Mouse (Mus musculus): ENCODE measurements around the gene Smim4.

Smim4 gene

GRCm38 (mm10) chr14:31138897-31139429 is 10.2 kb upstream of the Smim4 start:
- DNase-seq (ENCODE audit: low read depth): no peak

GRCm38 (mm10) chr14:31138219-31138896 is 9.6 kb upstream of the Smim4 start:
- DNase-seq (ENCODE audit: low read depth): no peak

GRCm38 (mm10) chr14:31137791-31138190 is 9.0 kb upstream of the Smim4 start:
- no peak for DNase-seq (ENCODE audit: low read depth)

DNA sequence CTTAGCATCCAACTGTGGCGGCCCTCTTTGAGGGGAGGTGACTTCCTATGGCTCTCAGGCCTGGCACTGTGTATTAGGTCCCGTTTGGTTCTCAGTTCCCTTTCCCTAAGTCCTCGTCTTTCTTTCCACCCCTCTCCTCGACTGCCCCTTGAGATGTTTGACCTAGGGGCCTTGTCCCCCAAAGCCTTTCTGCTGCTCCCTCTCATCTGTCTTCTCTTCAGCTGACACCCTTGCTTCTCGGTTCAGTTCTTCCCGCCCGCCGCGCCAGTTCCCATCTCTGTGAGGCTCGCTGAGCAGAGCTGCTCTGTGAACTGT is 8.5 kb upstream of the Smim4 start:
- DNase-seq (ENCODE audit: low read depth): no peak

GRCm38 (mm10) chr14:31136411-31137280 is 7.9 kb upstream of the Smim4 start:
- DNase-seq (ENCODE audit: low read depth): no peak

GRCm38 (mm10) chr14:31135495-31136410 is 7.0 kb upstream of the Smim4 start:
- no peak for DNase-seq (ENCODE audit: low read depth)

- no peak for DNase-seq (ENCODE audit: low read depth)
These were observed 5.6 kb upstream of the Smim4 start for GRCm38 (mm10) chr14:31134015-31135000.

DNA sequence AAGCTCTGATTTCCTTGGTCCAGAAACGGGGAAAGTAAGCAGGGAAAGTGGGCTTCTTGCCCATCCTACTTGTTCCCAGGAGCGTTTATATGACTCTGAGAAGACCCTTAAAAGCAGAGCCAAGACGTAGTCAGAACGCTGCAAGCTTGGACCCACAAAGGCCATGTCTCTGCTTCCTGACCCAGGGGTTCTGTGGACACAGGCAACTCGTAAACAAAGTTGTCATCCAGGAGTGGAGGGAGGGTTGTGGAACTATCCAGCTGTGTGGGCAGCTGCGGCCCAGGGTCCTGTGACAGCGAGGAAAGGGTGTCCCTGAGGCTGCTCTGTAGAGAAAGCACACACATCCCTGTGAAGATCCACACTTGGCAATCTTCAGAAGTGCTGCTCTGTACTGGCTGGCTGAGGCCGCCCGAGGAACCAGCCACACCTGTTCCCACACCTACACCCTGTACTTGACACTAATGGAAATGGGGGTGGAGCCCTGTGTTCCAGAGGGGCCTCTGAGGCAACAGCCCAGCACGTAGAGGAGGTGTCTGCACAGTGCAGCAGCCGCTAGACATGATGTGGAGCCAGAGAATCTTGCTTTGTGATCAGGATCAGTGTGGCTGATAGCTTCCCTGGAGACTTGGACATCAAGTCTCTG is 4.4 kb upstream of the Smim4 start:
- no peak for DNase-seq (ENCODE audit: low read depth)

DNA sequence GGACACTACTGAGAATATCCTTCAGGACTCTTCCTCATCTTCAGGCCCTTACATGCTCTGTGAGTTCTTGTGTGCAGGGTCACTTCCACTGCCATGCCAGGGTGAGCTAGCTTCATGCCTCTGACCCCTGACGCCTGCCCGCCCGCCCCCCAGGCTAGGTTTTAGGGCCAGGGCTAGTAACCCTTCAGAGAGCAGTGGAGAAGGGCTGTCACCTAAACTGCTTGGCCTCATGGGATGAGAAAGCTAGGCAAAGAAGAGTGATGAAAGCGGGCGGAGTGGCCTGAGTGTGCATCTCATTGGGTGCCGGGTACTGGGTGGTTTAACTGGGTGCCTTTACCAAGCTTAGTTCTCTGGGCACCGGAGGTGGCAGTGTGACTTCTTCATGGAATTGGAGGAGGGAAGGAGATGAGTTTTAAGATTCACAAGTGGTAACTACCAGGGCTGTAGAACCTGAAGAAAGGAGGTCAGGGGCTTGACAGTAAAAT is 3.8 kb upstream of the Smim4 start:
- DNase-seq (ENCODE audit: low read depth): no peak

DNA sequence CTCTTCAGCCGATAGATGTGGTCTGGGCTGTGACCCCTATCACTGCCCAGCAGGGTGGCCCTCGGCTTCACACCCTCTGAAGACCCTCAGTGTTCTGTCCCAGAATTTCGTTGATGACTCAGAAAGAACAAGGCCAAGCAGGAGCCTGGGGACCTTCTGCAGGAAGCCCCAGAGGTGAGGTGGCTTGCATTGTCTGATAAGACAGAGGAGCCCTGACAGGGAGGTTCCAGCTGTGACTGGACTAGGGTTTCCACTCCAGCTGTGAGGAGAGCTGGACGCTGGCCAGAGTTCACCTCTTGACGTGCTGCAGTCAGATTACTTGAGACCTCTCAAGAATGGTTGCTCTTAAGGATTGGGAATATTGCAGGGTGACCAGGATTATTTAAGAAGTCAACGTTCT is 3.3 kb upstream of the Smim4 start:
- no peak for DNase-seq (ENCODE audit: low read depth)

DNA sequence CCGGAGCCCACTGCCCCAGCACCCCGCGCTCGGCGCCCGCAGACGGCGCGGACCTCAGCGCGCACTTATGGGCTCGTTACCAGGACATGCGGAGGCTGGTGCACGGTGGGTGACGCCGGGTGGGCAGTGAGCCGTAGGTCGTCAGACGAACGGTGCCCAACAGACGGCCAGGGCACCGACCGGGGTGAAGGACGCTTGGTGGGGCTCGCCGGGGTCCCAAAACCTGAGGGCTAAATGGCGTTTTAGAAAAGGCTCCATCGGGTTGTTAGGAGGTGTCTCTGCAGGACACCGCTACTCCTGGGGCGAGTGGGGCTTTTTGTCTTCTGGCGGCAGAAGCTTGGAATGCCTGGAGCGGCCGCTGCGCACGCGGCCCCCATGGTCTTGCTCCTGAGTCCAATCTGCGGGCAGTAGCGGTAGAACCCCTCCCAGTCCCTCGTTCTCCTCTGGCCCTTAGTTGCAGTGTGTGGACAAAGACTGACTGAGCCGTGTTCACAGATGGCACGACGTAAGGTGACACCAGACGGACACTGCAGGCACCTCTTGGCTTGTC is 2.6 kb upstream of the Smim4 start:
- no peak for DNase-seq (ENCODE audit: low read depth)

- peak; percentile 62 for DNase-seq (ENCODE audit: low read depth)
These were observed 1.8 kb upstream of the Smim4 start, which contains the start of gene Nt5dc2 for GRCm38 (mm10) chr14:31130236-31131220. Gene Nt5dc2 (plus strand): TSS chr14:31131053.

DNA sequence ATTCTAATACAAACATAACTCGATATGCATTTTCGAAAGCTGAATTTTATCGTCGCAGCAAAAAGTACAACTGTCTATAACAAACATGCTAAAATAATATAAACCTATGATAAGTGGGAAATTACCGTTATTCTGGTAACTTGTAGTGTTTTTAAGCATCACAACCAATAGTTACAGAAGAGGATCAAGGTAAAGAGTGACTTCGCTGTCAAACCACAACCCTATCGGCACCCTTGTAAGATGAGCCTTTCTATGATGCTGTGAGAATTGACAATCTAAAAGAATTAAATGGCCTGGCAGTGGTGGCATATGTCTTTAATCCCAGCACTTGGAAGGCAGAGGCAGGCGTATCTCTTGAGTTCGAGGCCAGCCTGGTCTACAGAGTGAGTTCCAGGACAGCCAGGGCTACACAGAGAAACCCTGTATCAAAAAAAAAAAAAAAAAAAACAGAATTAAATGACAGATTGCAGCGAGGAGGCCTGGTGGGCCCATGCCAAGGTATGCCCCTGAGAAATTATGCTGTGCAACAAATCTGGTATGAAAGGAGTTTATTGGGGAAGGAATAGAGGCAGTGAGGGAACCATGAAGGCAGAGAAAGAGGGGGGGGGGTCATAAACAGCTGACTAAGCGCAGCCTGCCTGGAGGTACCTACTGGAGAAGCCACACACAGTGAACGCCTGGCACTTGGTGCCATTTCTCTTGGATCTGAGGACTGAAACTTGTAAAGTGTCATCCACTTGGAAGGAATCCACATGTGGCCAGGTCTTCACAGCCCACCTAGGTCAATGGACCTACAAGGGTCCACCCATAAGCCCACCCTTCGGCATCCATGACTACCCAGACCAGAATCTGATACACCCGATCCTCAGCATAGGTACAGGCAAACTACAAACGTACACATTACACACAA is 825 bp upstream of the Smim4 start:
- no peak for DNase-seq (ENCODE audit: low read depth)

DNA sequence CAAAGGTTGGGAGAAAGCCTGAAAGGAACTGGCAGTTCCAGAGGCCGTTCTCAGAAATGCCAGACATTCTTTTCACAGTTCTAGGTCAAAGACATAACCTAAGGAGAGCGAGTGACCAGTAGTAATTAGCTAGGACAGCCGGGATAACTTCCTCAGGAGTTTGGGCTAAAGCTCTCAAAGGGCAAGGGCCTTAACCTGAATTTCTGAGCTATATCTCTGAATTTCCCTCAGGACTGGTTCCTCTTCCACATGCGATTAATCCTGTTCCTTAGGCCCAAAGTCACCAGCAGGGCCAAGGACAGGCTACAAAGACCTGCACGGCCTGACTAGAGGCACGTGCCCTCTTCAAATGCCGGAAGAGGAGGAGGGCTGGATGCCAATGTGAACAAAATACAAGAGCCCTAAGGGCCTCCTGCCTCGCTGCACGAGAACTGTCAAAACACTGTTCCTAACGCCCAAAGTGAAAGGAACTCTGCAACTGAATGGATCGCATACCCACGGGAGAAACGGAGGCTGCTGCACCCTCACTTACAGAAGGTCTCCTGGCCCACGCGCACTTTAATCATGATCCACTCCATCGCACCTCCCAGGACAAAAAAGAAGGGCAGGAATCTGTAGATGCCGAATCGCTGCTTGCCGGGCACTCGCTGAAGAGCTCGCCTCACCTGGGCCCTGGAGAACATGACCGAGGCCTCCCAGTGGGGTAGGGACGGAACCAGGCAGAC is 493 bp downstream of the Smim4 start:
- no peak for DNase-seq (ENCODE audit: low read depth)

GRCm38 (mm10) chr14:31126826-31127225 is 1.9 kb downstream of the Smim4 start:
- DNase-seq (ENCODE audit: low read depth): no peak

- DNase-seq (ENCODE audit: low read depth): no peak
These were observed 3.4 kb downstream of the Smim4 start for GRCm38 (mm10) chr14:31125106-31126075.

Measured in c-Kit-positive CD71-positive TER-119-negative erythroid progenitor cells, embryonic 14.5 days (primary cell).